Mouse (Mus musculus): ENCODE results near the gene Fam102a. TPM values are rescaled to one million over a fixed set of nuclear protein-coding genes. Genes with fewer than 3 reads are reported as not detected.
A peak's percentile ranks its signal among the peaks of the same experiment; 100 is the strongest.

Fam102a gene
- polyA plus RNA-seq, 1 experiment from 2014 or later: 13.1 TPM

DNA sequence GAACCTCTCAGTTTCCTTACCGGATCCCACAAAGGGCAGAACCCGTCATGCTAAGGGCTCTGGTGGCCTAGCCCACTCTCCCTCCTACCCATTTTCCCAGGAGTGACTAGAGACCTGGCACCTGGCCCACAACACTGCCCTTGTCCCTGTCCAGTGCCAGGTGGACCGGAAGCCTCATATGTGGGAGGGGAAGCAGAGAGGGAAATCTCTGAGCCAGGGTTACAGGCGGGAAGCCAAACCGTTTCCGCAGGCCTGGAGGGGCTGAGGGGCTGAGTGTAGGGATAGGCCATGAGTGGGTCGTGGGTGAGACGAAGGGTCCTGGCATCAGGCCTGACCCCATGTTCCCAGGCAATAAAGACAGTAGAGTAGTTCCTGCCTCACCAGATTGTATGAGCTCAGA, 63.4 kb downstream of the Fam102a start:
- no peak overlapping the region for H3K9ac ChIP-seq (ENCODE audit: low read length)
- DNase-seq (ENCODE audit: low spot score) (no peak), ATAC-seq (ENCODE audit: insufficient read depth, low FRiP score, low TSS enrichment) (no peak)
- no peak overlapping the region for H3K4me3 ChIP-seq (ENCODE audit: low read depth, low read length)
- no peaks in the 10 kb centered on the region for H3K27me3 ChIP-seq (ENCODE audit: control insufficient read depth, insufficient read depth, low read length)
- H3K4me1 ChIP-seq (ENCODE audit: control insufficient read depth, insufficient read depth, low read length): peaks cover 4% of the 10 kb centered on the region; the same call in 1 of the 2 replicates
- no peak overlapping the region for H3K27ac ChIP-seq (ENCODE audit: low read depth, low read length)
- WGBS: 92% methylated on average over 8 of the region's 8 CpGs
- H3K9me3 ChIP-seq (ENCODE audit: control insufficient read depth, low read length): no peaks in the 10 kb centered on the region
- no peak overlapping the region for H3K4me2 ChIP-seq (ENCODE audit: low read depth)
- no peaks in the 10 kb centered on the region for H3K36me3 ChIP-seq (ENCODE audit: control insufficient read depth, insufficient read depth, low read length)

DNA sequence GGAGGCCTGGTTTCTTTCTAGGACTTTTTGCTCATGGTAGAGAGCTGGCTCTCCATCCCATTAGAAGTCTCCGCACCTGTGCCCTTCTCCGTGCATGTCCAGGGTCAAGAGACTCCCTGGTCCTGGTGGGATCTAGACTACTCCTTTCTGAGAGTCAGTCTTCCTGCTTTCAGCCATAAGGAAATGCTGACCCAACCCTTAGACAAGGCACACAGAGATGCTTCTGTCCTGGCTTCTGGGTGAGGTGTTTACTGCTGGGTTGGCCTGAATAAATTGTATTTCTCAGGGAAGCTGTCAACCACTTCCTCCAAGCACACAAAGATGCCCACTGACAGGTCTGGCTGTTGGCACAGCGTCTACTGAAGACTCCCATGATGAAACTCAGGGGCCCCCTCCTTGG, 64.3 kb downstream of the Fam102a start, which contains the start of gene St6galnac6:
TSS of gene St6galnac6 (plus strand) at position 301 of the 400 bp plus-strand sequence.
- ATAC-seq (ENCODE audit: insufficient read depth, low FRiP score, low TSS enrichment) (no peak), DNase-seq (ENCODE audit: low spot score) (no peak)
- no peaks in the 10 kb centered on the region for H3K9me3 ChIP-seq (ENCODE audit: control insufficient read depth, low read length)
- H3K4me3 ChIP-seq (ENCODE audit: low read depth, low read length): no peak within 1 kb of the TSS
- H3K4me2 ChIP-seq (ENCODE audit: low read depth): no peak within 1 kb of the TSS
- H3K36me3 ChIP-seq (ENCODE audit: control insufficient read depth, insufficient read depth, low read length): no peaks in the 10 kb centered on the region
- H3K27ac ChIP-seq (ENCODE audit: low read depth, low read length): no peak within 1 kb of the TSS
- H3K4me1 ChIP-seq (ENCODE audit: control insufficient read depth, insufficient read depth, low read length): peaks cover 4% of the 10 kb centered on the region; the same call in 1 of the 2 replicates
- no peaks in the 10 kb centered on the region for H3K27me3 ChIP-seq (ENCODE audit: control insufficient read depth, insufficient read depth, low read length)
- no peak within 1 kb of the TSS for H3K9ac ChIP-seq (ENCODE audit: low read length)
- WGBS: 95% methylated on average over 3 of the region's 3 CpGs

DNA sequence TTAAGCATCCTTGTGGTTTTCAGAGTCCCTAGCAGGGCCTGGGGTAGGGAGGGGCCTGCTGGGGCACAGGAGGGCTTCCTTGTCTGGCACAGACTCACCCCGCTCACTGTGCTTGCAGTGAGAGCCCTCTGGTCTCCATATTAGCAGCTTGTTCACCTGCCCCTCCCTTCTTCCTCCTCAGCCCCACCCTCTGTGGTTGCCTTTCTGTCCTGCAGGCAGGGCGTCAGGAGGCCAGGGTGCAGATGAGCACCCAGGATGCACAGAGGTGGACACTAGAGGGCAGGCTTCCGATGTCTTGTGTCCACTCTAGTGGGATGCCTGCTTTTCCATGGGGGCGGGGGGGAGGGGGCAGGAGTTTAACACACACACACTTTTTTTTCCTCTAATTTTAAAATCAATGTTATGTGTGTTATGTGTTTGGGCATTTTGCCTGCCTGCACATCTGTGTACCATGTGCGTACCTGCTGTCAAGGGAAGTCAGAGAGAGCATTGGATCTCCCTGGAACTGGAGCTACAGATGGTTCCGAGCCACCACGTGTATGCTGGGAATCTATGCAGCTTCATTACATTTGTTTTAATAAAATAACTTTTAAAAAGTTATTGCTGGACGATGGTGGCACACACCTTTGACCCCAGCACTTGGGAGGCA, 66.4 kb downstream of the Fam102a start:
- H3K9ac ChIP-seq (ENCODE audit: low read length): no peak overlapping the region
- H3K4me2 ChIP-seq (ENCODE audit: low read depth): no peak overlapping the region
- 43% methylated on average over 8 of the region's 8 CpGs for WGBS
- H3K4me1 ChIP-seq (ENCODE audit: control insufficient read depth, insufficient read depth, low read length): peaks cover 4% of the 10 kb centered on the region; the same call in 1 of the 2 replicates
- no peak for ATAC-seq (ENCODE audit: insufficient read depth, low FRiP score, low TSS enrichment)
- H3K36me3 ChIP-seq (ENCODE audit: control insufficient read depth, insufficient read depth, low read length): no peaks in the 10 kb centered on the region
- H3K9me3 ChIP-seq (ENCODE audit: control insufficient read depth, low read length): no peaks in the 10 kb centered on the region
- peak; percentile 46 for DNase-seq (ENCODE audit: low spot score)
- H3K27me3 ChIP-seq (ENCODE audit: control insufficient read depth, insufficient read depth, low read length): no peaks in the 10 kb centered on the region
- H3K4me3 ChIP-seq (ENCODE audit: low read depth, low read length): no peak overlapping the region
- no peak overlapping the region for H3K27ac ChIP-seq (ENCODE audit: low read depth, low read length)

DNA sequence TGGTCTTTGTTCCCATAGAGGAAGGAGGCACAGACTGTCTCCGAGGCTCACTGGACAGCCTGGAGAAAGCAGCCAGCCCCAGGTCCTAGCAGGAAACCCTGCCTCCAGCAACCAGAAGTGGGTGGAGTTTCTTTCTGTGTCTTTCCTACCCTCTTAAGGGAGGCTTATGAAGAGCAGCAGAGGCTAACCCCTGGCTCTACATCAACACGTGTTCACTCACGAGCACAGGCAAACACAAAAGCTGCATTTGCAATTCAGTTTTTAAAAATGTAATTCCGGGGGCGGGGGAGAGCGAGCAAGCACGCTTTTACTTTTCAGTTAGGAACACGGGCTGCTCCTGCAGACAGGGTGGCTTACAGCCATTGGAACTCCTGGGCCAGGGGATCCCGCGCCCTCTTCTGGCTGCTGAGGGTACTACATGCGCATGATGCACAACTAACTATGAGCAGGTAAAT, 67.5 kb downstream of the Fam102a start:
- WGBS: under 1% methylated on average over 11 of the region's 11 CpGs
- Histone ChIP-seq H3K9me3 (ENCODE audit: control insufficient read depth, low read length) (no peaks in the 10 kb centered on the region), H3K9ac (ENCODE audit: low read length) (0 out of 2 replicates have a peak overlapping the region, but pooled peaks have one; percentile 14), H3K27ac (ENCODE audit: low read depth, low read length) (0 out of 2 replicates have a peak overlapping the region, but pooled peaks have one; percentile 27), H3K27me3 (ENCODE audit: control insufficient read depth, insufficient read depth, low read length) (no peaks in the 10 kb centered on the region; the same call in 1 of the 2 replicates), H3K4me3 (ENCODE audit: low read depth, low read length) (peak overlapping the region; percentile 19), H3K36me3 (ENCODE audit: control insufficient read depth, insufficient read depth, low read length) (no peaks in the 10 kb centered on the region), H3K4me2 (ENCODE audit: low read depth) (peak overlapping the region; percentile 34), H3K4me1 (ENCODE audit: control insufficient read depth, insufficient read depth, low read length) (peaks cover 4% of the 10 kb centered on the region)
- ATAC-seq (ENCODE audit: insufficient read depth, low FRiP score, low TSS enrichment): no peak
- DNase-seq (ENCODE audit: low spot score): peak; percentile 85

DNA sequence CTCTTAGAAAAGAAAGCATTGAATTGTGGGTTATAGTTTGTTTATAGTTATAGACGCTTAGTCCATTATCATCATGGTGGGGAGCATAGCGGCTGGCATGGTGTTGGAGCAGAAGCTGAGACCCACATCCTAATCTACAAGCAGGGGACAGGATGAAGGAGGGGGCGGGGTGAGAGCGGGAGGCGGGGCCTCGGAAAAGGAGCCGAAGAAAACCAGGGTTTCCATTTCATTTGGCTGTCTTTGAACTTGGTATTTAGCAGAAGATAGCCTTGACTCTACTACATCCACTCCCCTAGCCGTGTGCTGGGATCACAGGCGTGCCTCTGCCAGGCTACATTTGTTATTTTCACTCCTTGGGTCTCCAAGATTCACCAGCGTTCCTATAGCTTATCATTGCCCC, 69.5 kb downstream of the Fam102a start:
- H3K9me3 ChIP-seq (ENCODE audit: control insufficient read depth, low read length): no peaks in the 10 kb centered on the region
- no peak overlapping the region for H3K4me2 ChIP-seq (ENCODE audit: low read depth)
- ATAC-seq (ENCODE audit: insufficient read depth, low FRiP score, low TSS enrichment): no peak
- WGBS: 51% methylated on average over 10 of the region's 10 CpGs
- H3K4me1 ChIP-seq (ENCODE audit: control insufficient read depth, insufficient read depth, low read length): peaks cover 14% of the 10 kb centered on the region
- H3K27ac ChIP-seq (ENCODE audit: low read depth, low read length): no peak overlapping the region
- no peak for DNase-seq (ENCODE audit: low spot score)
- H3K27me3 ChIP-seq (ENCODE audit: control insufficient read depth, insufficient read depth, low read length): no peaks in the 10 kb centered on the region; the same call in 1 of the 2 replicates
- H3K36me3 ChIP-seq (ENCODE audit: control insufficient read depth, insufficient read depth, low read length): no peaks in the 10 kb centered on the region
- H3K4me3 ChIP-seq (ENCODE audit: low read depth, low read length): no peak overlapping the region
- no peak overlapping the region for H3K9ac ChIP-seq (ENCODE audit: low read length)

DNA sequence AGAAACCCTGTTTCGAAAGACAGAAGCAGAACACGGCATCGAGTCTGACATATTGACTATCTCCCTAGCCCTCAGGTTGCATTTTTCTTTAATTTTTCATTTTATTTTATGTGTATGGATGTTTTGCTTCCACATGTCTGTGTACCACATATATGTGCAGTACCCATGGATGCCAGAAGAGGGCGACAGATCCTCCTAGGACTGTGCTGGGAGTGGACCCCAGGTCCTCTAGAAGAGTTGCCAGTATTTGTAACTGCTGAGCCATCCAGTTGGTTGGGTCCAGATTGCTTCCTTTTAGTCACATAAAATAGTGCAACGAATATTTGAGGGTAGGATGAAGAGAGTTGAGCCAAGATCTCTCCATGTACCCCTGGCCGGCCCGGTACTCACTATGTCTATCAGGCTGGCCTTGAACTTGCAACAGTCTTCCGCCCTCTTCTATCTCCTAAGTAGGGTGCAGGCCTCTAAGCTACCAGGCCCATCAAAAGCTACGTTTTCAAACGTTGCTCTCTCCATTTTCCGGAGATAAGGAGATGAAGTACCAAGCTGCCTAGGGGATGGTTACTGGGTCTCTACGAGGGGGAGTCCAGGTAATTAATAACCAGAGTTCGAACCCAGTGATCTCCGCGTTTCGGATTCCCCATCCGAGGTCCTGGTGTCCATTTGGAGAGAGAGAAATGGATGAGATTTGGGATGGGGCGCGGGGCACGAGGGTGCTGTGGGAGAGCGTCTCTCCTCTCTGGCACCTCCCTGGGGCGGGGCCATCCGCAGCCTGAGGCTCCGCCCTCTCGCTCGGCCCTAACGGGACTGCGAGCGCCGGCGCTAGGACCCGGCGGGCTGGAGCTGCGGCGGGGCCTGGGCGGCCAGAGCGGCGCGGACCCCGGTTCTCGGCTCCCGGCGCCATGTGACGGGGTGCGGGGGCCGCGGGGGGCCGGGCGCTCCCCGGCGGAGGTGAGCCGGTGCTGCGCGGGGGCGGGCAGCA, 71.3 kb downstream of the Fam102a start:
- H3K4me3 ChIP-seq (ENCODE audit: low read depth, low read length): peak overlapping the region; percentile 71
- H3K27me3 ChIP-seq (ENCODE audit: control insufficient read depth, insufficient read depth, low read length): no peaks in the 10 kb centered on the region; the same call in 1 of the 2 replicates
- H3K36me3 ChIP-seq (ENCODE audit: control insufficient read depth, insufficient read depth, low read length): no peaks in the 10 kb centered on the region
- peak overlapping the region; percentile 77 for H3K9ac ChIP-seq (ENCODE audit: low read length)
- WGBS: 16% methylated on average over 35 of the region's 55 CpGs
- H3K9me3 ChIP-seq (ENCODE audit: control insufficient read depth, low read length): no peaks in the 10 kb centered on the region
- no peak overlapping the region for H3K27ac ChIP-seq (ENCODE audit: low read depth, low read length)
- ATAC-seq (ENCODE audit: insufficient read depth, low FRiP score, low TSS enrichment) (peak; percentile 75; the same call in 1 of the 2 replicates), DNase-seq (ENCODE audit: low spot score) (peak; percentile 89)
- peak overlapping the region; percentile 83 for H3K4me2 ChIP-seq (ENCODE audit: low read depth)
- peaks cover 14% of the 10 kb centered on the region for H3K4me1 ChIP-seq (ENCODE audit: control insufficient read depth, insufficient read depth, low read length)

DNA sequence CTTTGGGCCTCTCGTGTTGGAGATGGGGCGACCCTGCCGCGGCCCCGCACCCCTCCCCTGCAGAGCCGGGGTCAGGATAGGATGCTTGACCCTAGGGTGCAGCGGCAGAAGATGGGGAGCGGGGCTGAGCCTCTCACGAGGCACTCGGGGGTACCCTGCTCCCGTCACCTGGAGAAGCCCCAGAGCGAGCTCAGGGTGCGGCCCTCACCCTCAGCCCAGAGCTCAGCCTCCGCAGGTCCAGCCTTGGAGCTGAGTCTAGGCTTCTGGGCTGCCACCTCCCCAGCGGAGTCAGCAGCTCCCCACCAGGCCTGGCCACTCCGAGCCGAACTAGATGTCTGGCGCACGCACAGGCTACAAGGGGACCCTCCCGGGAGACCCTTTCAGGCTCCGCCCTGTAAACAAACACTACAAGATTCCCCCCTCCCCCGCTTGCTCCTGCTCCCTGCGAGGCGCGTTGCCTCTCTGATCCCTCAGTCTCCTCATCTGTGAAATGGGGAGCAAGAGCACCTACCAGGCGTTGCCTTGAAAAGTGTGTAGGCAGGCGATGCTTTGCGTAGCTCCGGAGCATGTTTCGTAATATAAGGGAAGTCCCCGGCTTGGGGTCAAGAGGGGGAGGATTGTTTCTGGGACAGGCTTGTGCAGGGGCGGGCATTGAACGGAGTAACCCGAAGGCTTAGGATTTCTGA, 72.3 kb downstream of the Fam102a start:
- H3K36me3 ChIP-seq (ENCODE audit: control insufficient read depth, insufficient read depth, low read length): no peaks in the 10 kb centered on the region
- 7% methylated on average over 33 of the region's 34 CpGs for WGBS
- peak overlapping the region; percentile 77 for H3K9ac ChIP-seq (ENCODE audit: low read length)
- peaks cover 11% of the 10 kb centered on the region for H3K4me1 ChIP-seq (ENCODE audit: control insufficient read depth, insufficient read depth, low read length)
- DNase-seq (ENCODE audit: low spot score) (peak; percentile 49), ATAC-seq (ENCODE audit: insufficient read depth, low FRiP score, low TSS enrichment) (0 out of 2 replicates have a peak, but pooled peaks have one; percentile 32)
- peak overlapping the region; percentile 83 for H3K4me2 ChIP-seq (ENCODE audit: low read depth)
- peak overlapping the region; percentile 71 for H3K4me3 ChIP-seq (ENCODE audit: low read depth, low read length)
- no peaks in the 10 kb centered on the region for H3K9me3 ChIP-seq (ENCODE audit: control insufficient read depth, low read length)
- no peak overlapping the region for H3K27ac ChIP-seq (ENCODE audit: low read depth, low read length)
- no peaks in the 10 kb centered on the region; the same call in 1 of the 2 replicates for H3K27me3 ChIP-seq (ENCODE audit: control insufficient read depth, insufficient read depth, low read length)

DNA sequence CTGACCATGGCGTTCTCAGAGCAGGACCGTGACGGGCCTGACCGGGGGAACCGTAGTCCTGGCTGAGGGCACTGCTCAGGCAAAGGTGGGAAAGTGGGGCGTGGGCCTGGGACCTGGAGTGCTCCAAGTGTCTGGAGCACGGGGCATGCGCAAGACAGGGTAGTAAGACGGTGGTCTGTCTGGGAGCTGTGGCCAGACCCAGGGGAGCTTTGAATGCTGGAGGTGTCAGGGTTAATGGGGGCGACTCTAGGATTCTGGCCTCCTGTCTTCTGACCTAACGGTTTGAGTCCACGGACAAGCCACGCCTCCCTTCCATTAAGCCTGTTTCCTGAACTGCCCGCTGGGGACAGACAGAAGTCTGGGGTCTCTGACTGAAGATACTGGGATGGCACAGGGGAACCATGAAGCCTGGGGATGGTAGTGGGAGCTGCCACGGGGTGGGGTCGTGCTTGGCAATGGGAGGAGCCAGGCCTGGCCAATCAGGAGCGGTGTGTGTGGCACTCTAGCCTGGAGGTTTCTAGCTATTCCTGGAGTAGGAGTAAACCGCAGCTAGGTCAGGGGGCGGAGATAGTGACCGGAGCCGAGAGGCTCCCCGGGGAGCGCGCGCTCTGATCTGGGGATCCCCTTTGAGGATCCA, 73.1 kb downstream of the Fam102a start:
- no peaks in the 10 kb centered on the region for H3K36me3 ChIP-seq (ENCODE audit: control insufficient read depth, insufficient read depth, low read length)
- WGBS: 5% methylated on average over 25 of the region's 25 CpGs
- peak overlapping the region; percentile 83 for H3K4me2 ChIP-seq (ENCODE audit: low read depth)
- peaks cover 9% of the 10 kb centered on the region for H3K4me1 ChIP-seq (ENCODE audit: control insufficient read depth, insufficient read depth, low read length)
- peak overlapping the region; percentile 16 for H3K4me3 ChIP-seq (ENCODE audit: low read depth, low read length)
- peak; percentile 65 for DNase-seq (ENCODE audit: low spot score)
- H3K9me3 ChIP-seq (ENCODE audit: control insufficient read depth, low read length): no peaks in the 10 kb centered on the region
- H3K9ac ChIP-seq (ENCODE audit: low read length): no peak overlapping the region
- 0 out of 2 replicates have a peak overlapping the region, but pooled peaks have one; percentile 49 for H3K27ac ChIP-seq (ENCODE audit: low read depth, low read length)
- peak; percentile 55 for ATAC-seq (ENCODE audit: insufficient read depth, low FRiP score, low TSS enrichment)
- H3K27me3 ChIP-seq (ENCODE audit: control insufficient read depth, insufficient read depth, low read length): no peaks in the 10 kb centered on the region; the same call in 1 of the 2 replicates
